Mouse (Mus musculus) embryonic fibroblast, embryonic 13.5 days (primary cell): ENCODE measurements around the gene Rora. TPM values are rescaled to one million over a fixed set of nuclear protein-coding genes. Genes with fewer than 3 reads are reported as not detected.

Experiments
- H3K27ac ChIP-seq: 2 replicates; pipeline ENCODE4 v1.5.1; 2012; ENCODE audit warnings: low read length, control low read depth, inconsistent platforms; ENCODE audit not compliant: insufficient read depth
- H3K4me1 ChIP-seq: 2 replicates; pipeline ENCODE4 v1.6.1; 2011; ENCODE audit warnings: low read length; ENCODE audit not compliant: control insufficient read depth, insufficient read depth
- H3K4me3 ChIP-seq: 2 replicates; pipeline ENCODE4 v1.5.1; 2011; ENCODE audit warnings: mild to moderate bottlenecking, control low read depth, low read length; ENCODE audit not compliant: insufficient read depth
- CTCF ChIP-seq: IDR thresholded peaks from 2 replicates; pipeline ENCODE4 v1.5.1; 2011; ENCODE audit warnings: mild to moderate bottlenecking, control low read depth, low read length, moderate library complexity, borderline replicate concordance; ENCODE audit not compliant: insufficient read depth
- POLR2A ChIP-seq: IDR thresholded peaks from 2 replicates; pipeline ENCODE4 v1.6.1; 2011; ENCODE audit warnings: low read depth, mild to moderate bottlenecking, control low read depth, low read length, moderate library complexity
- polyA plus RNA-seq: library from polyadenylated mRNA; stranded (reverse); fragments of >200 nt; gene quantifications from 2 replicates; pipeline ENCODE4 v1.2.4, GENCODE M21; 2011; ENCODE audit warnings: low read depth; ENCODE audit not compliant: missing spikeins, insufficient read length

Rora gene
- polyA plus RNA-seq, 1 experiment = 11.2 TPM

DNA sequence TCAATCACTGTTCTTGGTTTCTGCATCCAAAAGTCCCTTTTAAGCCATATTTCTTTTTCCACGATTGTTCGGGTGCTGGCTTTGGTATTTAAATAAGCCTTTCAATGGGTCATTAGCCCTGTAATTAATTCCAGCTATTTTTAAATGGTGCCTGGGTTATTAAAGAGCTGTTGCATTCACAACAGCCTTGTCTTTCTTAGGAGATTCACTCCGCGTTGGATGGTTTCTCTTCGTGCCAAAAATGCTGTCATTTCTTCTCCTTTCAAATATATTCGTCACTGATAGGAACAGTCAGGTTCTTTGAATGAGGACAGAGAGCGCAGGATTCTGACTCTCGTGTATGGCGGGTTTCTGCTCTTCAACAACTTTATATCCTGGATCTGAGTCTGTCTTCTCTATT, 673.5 kb downstream of the Rora start:
- no peak overlapping the region for H3K4me3 ChIP-seq
- no peak for TF ChIP-seq POLR2A
- no peaks in the 10 kb centered on the region; the same call in 1 of the 2 replicates for H3K4me1 ChIP-seq
- H3K27ac ChIP-seq = no peak overlapping the region

DNA sequence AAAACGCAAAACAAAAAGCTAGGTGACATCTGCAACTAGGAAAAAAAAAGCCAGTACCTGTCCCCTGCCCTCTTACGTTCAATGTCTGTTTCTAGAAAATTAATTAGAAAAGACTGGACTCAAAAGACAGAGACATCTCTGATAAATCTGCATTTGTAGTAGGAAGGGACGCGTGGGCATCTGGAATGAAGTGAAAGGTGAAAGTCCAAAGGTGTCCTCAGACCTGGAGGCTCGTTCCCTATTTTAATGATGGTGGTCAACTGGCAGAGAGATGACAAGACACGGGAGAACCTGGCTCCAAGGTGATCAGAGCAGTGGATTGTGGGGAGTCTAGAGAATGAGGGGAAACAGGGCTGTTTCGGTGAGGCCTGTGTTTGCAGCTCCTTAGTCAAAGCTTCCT, 674.0 kb downstream of the Rora start:
- Histone ChIP-seq H3K4me1 (peaks cover 4% of the 10 kb centered on the region; the same call in 1 of the 2 replicates), H3K27ac (no peak overlapping the region), H3K4me3 (no peak overlapping the region)
- no peak for TF ChIP-seq CTCF
- no peak for TF ChIP-seq POLR2A

DNA sequence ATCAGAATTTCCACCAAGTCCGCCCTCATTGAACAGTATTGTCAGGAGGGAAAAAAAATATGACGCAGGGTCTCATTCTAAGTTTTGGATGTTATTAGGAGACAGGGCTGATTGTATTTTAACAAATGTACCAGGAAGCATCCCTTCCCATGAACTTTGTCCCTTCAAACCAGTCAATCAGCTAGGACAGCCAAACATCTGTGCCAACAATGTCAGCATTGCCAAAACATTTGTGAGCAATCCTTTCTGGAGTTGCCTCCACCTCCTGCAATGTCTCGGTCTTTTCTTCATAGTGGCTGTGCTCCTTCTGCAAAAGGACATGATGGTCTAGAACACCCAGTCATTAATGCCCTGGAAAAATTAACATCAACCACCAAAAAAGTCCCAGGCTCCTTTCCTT, 678.2 kb downstream of the Rora start:
- TF ChIP-seq CTCF (no peak), POLR2A (no peak)

DNA sequence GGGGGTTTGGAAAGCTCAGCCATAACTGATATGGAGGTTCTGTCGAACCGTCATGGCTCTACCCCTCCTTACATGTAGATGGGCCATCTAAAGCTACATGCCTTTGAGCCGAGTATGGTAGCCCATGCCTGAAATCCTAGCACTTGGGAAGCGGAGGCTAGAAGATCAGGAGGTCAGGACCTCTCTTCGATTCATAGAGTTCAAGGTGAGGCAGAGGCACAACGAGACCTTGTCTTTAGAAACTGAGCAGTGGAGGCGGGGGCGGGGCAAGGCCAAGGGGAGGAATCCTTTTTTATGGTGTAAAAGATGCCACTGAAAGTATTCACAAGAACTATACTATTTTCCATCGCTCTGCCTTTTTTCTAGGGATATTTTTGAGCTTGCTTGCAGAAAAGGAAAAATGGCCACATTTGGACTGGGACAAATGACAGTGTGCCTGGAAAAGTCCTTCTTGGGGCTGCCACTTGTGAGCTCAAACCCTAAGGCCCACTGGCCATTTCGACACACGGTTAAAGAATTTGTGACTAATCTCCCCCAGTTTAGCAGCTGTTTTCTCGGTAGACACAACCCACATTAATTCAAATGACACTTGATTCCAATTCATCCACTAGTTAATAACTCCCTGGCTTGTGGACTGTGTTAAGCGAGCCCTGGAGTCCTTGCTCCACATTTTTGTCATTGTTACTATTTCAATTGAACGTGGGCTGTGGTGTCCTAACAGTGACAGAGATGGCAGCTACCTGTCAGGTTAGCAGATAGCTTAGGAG, 679.4 kb downstream of the Rora start:
- Histone ChIP-seq H3K4me1 (peaks cover 23% of the 10 kb centered on the region), H3K27ac (peak overlapping the region; percentile 66), H3K4me3 (no peak overlapping the region)
- TF ChIP-seq POLR2A (no peak), CTCF (no peak)

More for the DNA sequence above, 678.2 kb downstream of the Rora start:
- H3K27ac ChIP-seq = no peak overlapping the region
- peaks cover 21% of the 10 kb centered on the region for H3K4me1 ChIP-seq
- H3K4me3 ChIP-seq = no peak overlapping the region

DNA sequence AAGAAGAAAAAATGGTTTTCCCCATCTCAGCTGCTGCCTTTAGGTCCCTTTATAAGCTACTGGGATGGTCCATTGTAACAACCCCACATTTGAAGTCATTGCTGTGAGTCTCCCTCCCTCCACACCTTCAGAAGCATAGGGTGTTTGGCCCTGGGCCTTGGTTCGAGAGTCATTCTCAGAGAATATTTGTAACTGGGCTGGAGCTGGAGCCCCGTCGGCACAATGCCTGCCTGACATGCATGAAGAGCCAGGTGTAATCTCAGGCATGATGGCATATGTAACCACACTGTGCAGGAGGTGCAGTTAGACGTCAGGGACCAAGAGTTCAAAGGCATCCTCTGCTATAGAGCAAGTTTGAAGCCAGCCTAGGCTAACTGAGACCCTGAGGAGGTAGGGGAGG, 680.1 kb downstream of the Rora start:
- Histone ChIP-seq H3K4me3 (no peak overlapping the region), H3K27ac (peak overlapping the region; percentile 66), H3K4me1 (peaks cover 28% of the 10 kb centered on the region)
- no peak for TF ChIP-seq POLR2A
- no peak for TF ChIP-seq CTCF

DNA sequence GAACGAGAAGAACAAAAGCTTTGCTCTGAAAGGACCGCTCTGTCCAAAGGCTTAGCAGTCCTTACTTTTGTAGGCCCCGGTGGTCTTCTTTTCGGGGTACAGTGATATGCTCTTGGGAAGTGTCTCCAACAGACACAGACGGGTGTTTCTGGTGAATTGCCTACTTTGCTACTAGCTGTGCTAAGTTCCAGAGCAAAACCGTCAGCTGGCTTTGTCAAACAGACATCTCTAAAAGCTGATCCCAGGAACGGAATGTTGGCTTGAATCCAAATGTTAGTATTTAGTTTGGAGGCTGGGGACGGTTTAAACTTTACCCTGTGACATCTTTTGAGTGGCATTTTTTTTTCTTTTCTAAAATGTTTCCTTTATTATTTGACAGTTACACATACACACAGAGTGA, 680.5 kb downstream of the Rora start:
- H3K4me3 ChIP-seq = no peak overlapping the region
- TF ChIP-seq CTCF (no peak), POLR2A (no peak)
- peak overlapping the region; percentile 66 for H3K27ac ChIP-seq
- peaks cover 30% of the 10 kb centered on the region for H3K4me1 ChIP-seq

DNA sequence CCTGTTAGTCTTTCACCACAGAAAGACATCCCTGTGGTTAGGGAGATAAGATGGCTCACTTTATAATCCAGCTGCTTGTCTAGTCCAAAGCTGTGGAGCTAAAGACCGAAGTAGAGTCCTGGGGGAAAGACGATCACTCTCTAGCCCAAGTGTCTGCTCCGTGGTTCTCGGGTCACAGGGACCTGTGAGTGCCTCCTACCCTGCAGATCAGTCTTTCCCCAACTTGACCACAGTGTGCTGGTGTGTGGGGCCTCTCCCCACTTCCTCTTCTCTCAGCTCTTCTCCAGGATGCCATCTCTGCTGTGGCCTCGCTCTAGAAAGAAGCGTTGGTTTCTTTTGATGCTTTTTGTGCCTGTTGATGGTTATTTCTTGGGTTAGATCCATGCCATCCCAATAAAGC, 682.5 kb downstream of the Rora start:
- no peak overlapping the region for H3K4me3 ChIP-seq
- no peak overlapping the region for H3K27ac ChIP-seq
- H3K4me1 ChIP-seq = peaks cover 39% of the 10 kb centered on the region
- TF ChIP-seq POLR2A = no peak

DNA sequence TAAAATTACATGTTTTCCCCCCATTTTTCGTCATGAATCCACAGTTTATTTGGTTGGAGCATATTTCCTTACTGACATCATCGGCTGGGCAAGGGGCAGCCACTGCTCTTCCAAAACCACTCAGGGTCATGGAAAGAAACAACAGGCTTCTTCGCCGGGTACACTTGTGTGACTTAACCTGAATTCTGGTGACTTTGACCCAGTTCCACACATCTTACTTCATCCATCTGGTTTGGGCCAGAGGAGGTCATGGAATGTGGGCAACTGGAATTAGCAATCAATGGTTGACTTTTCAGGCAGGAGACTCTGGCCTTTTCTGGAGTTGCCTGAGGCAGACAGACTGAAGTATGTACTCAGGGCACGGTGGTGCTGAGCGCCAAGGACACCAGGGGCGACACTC, 685.6 kb downstream of the Rora start:
- H3K27ac ChIP-seq = peak overlapping the region; percentile 77
- no peak overlapping the region for H3K4me3 ChIP-seq
- peaks cover 24% of the 10 kb centered on the region; the same call in 1 of the 2 replicates for H3K4me1 ChIP-seq
- TF ChIP-seq POLR2A = no peak
- no peak for TF ChIP-seq CTCF

DNA sequence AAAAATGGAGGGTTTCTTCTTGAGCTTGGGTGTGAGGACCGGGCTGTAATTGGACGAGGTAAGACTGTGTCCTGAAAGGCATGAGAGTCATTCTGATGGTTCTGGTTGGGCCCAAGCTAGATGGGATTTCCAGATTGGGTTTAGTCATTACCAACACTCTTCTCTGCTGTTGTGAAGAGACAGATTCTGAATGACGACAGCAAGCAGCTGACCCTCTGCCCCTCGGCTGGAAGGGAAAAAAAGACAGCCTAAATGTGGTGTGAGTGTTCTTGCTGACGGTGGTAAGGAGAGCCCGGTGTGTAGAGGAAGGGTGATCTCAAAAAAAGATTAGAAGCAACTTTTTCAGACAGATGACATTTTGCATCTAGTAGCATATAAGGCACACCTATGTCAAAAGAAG, 686.2 kb downstream of the Rora start:
- TF ChIP-seq CTCF = no peak
- no peak for TF ChIP-seq POLR2A
- Histone ChIP-seq H3K4me1 (peaks cover 21% of the 10 kb centered on the region; the same call in 1 of the 2 replicates), H3K27ac (peak overlapping the region; percentile 77), H3K4me3 (no peak overlapping the region)

DNA sequence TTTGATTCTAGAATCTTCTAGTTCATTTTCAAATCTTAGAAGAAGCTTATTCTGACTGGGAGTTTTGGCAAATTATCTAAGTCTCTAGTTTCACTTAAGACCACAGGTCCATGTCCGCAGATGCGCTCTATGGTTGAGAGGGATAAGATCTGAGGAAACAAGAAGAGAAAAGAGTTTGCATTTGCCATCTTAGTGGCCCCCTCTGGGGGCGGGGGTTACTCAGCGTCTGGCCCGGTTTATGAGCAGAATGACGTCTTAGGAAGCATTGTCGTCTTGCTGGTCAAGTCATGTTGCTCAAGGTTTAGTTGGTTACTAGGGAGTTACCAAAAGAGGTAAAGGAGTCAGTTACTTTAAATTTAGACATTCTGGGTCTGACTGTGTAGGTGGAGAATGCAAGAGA, 686.8 kb downstream of the Rora start:
- peaks cover 20% of the 10 kb centered on the region; the same call in 1 of the 2 replicates for H3K4me1 ChIP-seq
- TF ChIP-seq POLR2A (no peak), CTCF (no peak)
- no peak overlapping the region for H3K4me3 ChIP-seq
- no peak overlapping the region for H3K27ac ChIP-seq

DNA sequence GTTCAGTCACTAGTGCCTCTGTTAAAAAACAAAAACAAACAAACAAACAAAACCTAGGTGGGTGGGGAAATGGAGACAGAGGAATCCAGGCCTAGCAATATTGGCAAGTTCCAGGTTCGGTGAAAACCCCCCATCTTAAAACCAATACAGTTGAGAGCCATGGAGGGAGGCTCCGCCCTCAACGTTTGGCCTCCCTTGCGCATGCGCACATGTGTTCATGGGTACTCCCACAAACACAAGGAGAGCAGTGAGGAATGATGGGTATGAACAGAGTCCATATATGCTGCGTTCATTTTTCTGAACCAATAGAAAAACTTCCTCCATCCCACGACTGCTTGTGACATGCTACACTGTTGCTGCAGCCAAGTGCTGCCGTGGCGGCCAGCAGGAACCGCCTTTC, 690.3 kb downstream of the Rora start:
- H3K4me1 ChIP-seq = peaks cover 10% of the 10 kb centered on the region; the same call in 1 of the 2 replicates
- TF ChIP-seq CTCF (no peak), POLR2A (no peak)
- H3K27ac ChIP-seq = no peak overlapping the region
- H3K4me3 ChIP-seq = no peak overlapping the region
